In genomic region chr1:31072523-31073370, GRCm38 (mm10) we compare ENCODE assay signal across 12 mouse cellular contexts.
A peak's percentile ranks its signal among the peaks of the same experiment; 100 is the strongest.
DNase-seq lines count a peak whose midpoint lies in the region; ATAC-seq and TF ChIP-seq lines count a peak whose summit lies in the region.
"Had no signal": no experiment of that assay in that cellular context is flagged by ENCODE, and none has a peak within 500 bp of the region (broad histone marks: within the 10 kb centered on the region; RNA-seq: fewer than 3 reads in every experiment).

No protein-coding gene starts in this region.

- H3K4me1 ChIP-seq in kidney, adult 2 months (ENCODE audit: control insufficient read depth, insufficient read depth, low read length), result no peaks in the 10 kb centered on the region
- peaks cover 7% of the 10 kb centered on the region; the same call in 1 of the 2 replicates for H3K4me1 ChIP-seq in heart, embryonic 13.5 days
- H3K4me1 ChIP-seq in liver, embryonic 11.5 days (replicated peaks; ENCODE audit: control insufficient read depth, insufficient read depth, low read length), result no peaks in the 10 kb centered on the region
- no peaks in the 10 kb centered on the region for H3K4me1 ChIP-seq in hindbrain, embryonic 14.5 days (replicated peaks; ENCODE audit: control insufficient read depth, insufficient read depth, low read length)
- H3K4me1 ChIP-seq: limb, embryonic 13.5 days had no signal

- no peak for ATAC-seq in heart, embryonic 13.5 days (ENCODE audit: extremely low read depth, insufficient number of reproducible peaks, low FRiP score, low TSS enrichment)
- ATAC-seq in liver, embryonic 11.5 days (replicated peaks; ENCODE audit: low FRiP score), result peak; percentile 63
- no peak for ATAC-seq in monocyte, adult 5-6 weeks (replicated peaks; ENCODE audit: insufficient number of reproducible peaks, low FRiP score, low TSS enrichment, poor library complexity, severe bottlenecking)
- no peak for ATAC-seq in hindbrain, embryonic 14.5 days (ENCODE audit: low FRiP score)

- DNase-seq in kidney, adult 2 months, result peak; percentile 14
- no peak for DNase-seq in kidney, postnatal 10 days
- no peak for DNase-seq in liver, embryonic 11.5 days (ENCODE audit: low spot score)
- DNase-seq in lung, postnatal 25 days (ENCODE audit: low spot score), result peak; percentile 69
- DNase-seq in right cerebral cortex, adult 2 months (ENCODE audit: low spot score in 2 of 2), result no peak
- DNase-seq in hindbrain, embryonic 14.5 days (ENCODE audit: low spot score), result no peak
- DNase-seq: cerebellum, postnatal 36 days; thymus, postnatal 25 days had no signal

- H3K27me3 ChIP-seq in kidney, adult 2 months (replicated peaks; ENCODE audit: control insufficient read depth, insufficient read depth, low read length), result no peaks in the 10 kb centered on the region
- no peaks in the 10 kb centered on the region for H3K27me3 ChIP-seq in heart, embryonic 13.5 days (replicated peaks)
- no peaks in the 10 kb centered on the region for H3K27me3 ChIP-seq in liver, embryonic 11.5 days (replicated peaks; ENCODE audit: control insufficient read depth, insufficient read depth, low read length)
- H3K27me3 ChIP-seq in hindbrain, embryonic 14.5 days (ENCODE audit: control insufficient read depth, insufficient read depth, low read length), result no peaks in the 10 kb centered on the region
- H3K27me3 ChIP-seq: CH12.LX; limb, embryonic 13.5 days had no signal

- no peak for TF ChIP-seq POLR2A in kidney, adult 2 months (IDR thresholded peaks at IDR 0.05; ENCODE audit: low read depth, low read length)

- no peaks in the 10 kb centered on the region for H3K36me3 ChIP-seq in kidney, adult 2 months (ENCODE audit: control insufficient read depth, insufficient read depth, low read length)
- H3K36me3 ChIP-seq in heart, embryonic 13.5 days, result no peaks in the 10 kb centered on the region
- no peaks in the 10 kb centered on the region for H3K36me3 ChIP-seq in liver, embryonic 11.5 days (ENCODE audit: control insufficient read depth, insufficient read depth, low read length)
- H3K36me3 ChIP-seq in hindbrain, embryonic 14.5 days (replicated peaks; ENCODE audit: control insufficient read depth, insufficient read depth), result no peaks in the 10 kb centered on the region
- H3K36me3 ChIP-seq: limb, embryonic 13.5 days had no signal

- 66% methylated on average over 6 of the region's 6 CpGs for WGBS in kidney, adult 2 months
- 48% methylated on average over 6 of the region's 6 CpGs for WGBS in heart, embryonic 13.5 days
- WGBS in liver, embryonic 11.5 days, result 58% methylated on average over 6 of the region's 6 CpGs
- WGBS in hindbrain, embryonic 14.5 days, result 87% methylated on average over 6 of the region's 6 CpGs

- no peak overlapping the region for H3K9ac ChIP-seq in heart, embryonic 13.5 days
- no peak overlapping the region for H3K9ac ChIP-seq in liver, embryonic 11.5 days (ENCODE audit: low read depth, low read length)
- H3K9ac ChIP-seq in hindbrain, embryonic 14.5 days, result no peak overlapping the region
- H3K9ac ChIP-seq: limb, embryonic 13.5 days had no signal

- H3K4me2 ChIP-seq in heart, embryonic 13.5 days, result no peak overlapping the region
- H3K4me2 ChIP-seq in liver, embryonic 11.5 days, result no peak overlapping the region
- H3K4me2 ChIP-seq in hindbrain, embryonic 14.5 days (replicated peaks), result no peak overlapping the region
- H3K4me2 ChIP-seq: limb, embryonic 13.5 days had no signal

- no peak overlapping the region for H3K4me3 ChIP-seq in kidney, adult 2 months (ENCODE audit: insufficient read depth, low read depth, low read length)
- no peak overlapping the region for H3K4me3 ChIP-seq in heart, embryonic 13.5 days
- H3K4me3 ChIP-seq in liver, embryonic 11.5 days (ENCODE audit: low read depth, low read length), result no peak overlapping the region
- H3K4me3 ChIP-seq in hindbrain, embryonic 14.5 days (replicated peaks; ENCODE audit: low read length), result no peak overlapping the region
- H3K4me3 ChIP-seq: limb, embryonic 13.5 days had no signal

- H3K9me3 ChIP-seq in heart, embryonic 13.5 days, result no peaks in the 10 kb centered on the region
- no peaks in the 10 kb centered on the region for H3K9me3 ChIP-seq in liver, embryonic 11.5 days (ENCODE audit: control insufficient read depth, low read length)
- H3K9me3 ChIP-seq in hindbrain, embryonic 14.5 days (ENCODE audit: control insufficient read depth, low read length), result no peaks in the 10 kb centered on the region
- H3K9me3 ChIP-seq: limb, embryonic 13.5 days had no signal

- no peak overlapping the region for H3K27ac ChIP-seq in kidney, adult 2 months (ENCODE audit: insufficient read depth, low read depth, low read length)
- H3K27ac ChIP-seq in heart, embryonic 13.5 days (replicated peaks), result 0 out of 2 replicates have a peak overlapping the region, but pooled peaks have one; percentile 12
- H3K27ac ChIP-seq in liver, embryonic 11.5 days (ENCODE audit: low read depth, low read length), result no peak overlapping the region
- H3K27ac ChIP-seq in hindbrain, embryonic 14.5 days, result no peak overlapping the region
- H3K27ac ChIP-seq: limb, embryonic 13.5 days had no signal

- no peak for TF ChIP-seq CTCF in kidney, adult 2 months (conservative IDR thresholded peaks at IDR 0.05; ENCODE audit: insufficient read depth, insufficient read length, low read depth, low read length)

Comparison
In these comparisons a context has a peak if more than half of its experiments do, and no peak if none do; other contexts are left out.
1. DNase-seq: peak in kidney, adult 2 months (single experiment) and lung, postnatal 25 days (single experiment); none in kidney, postnatal 10 days (single experiment), liver, embryonic 11.5 days (single experiment), right cerebral cortex, adult 2 months (0 of 2) and hindbrain, embryonic 14.5 days (single experiment).